Mouse (Mus musculus): ENCODE data around the gene Acaa1b. TPM values are rescaled to one million over a fixed set of nuclear protein-coding genes. Genes with fewer than 3 reads are reported as not detected.

The Acaa1b gene
- polyA plus RNA-seq, 1 experiment from 2014 or later: 27.6 TPM

- no peak overlapping the region for H3K9ac ChIP-seq (ENCODE audit: low read depth, low read length)
- no peak for ATAC-seq (ENCODE audit: low read depth)
- WGBS (ENCODE audit: insufficient replicate concordance): 71% methylated on average over 11 of the region's 11 CpGs
Measured at GRCm38 (mm10) chr9:119179292-119179691, 22.4 kb upstream of the Acaa1b start.

GRCm38 (mm10) chr9:119167608-119168007 is 10.7 kb upstream of the Acaa1b start:
- Histone ChIP-seq H3K27ac (ENCODE audit: low read length) (no peak overlapping the region), H3K27me3 (ENCODE audit: control insufficient read depth, insufficient read depth, low read depth, low read length) (no peaks in the 10 kb centered on the region), H3K9me3 (replicated peaks; ENCODE audit: control insufficient read depth, low read length) (no peaks in the 10 kb centered on the region), H3K4me2 (ENCODE audit: low read depth, low read length) (no peak overlapping the region), H3K36me3 (ENCODE audit: control insufficient read depth, insufficient read depth) (no peaks in the 10 kb centered on the region), H3K4me1 (ENCODE audit: control insufficient read depth, low read depth, low read length) (no peaks in the 10 kb centered on the region; the same call in 1 of the 2 replicates), H3K9ac (ENCODE audit: low read depth, low read length) (no peak overlapping the region), H3K4me3 (ENCODE audit: low read depth, low read length) (no peak overlapping the region)
- no peak for ATAC-seq (ENCODE audit: low read depth)
- 79% methylated on average over 2 of the region's 2 CpGs for WGBS (ENCODE audit: insufficient replicate concordance)

More at GRCm38 (mm10) chr9:119179292-119179691, 22.4 kb upstream of the Acaa1b start:
- Histone ChIP-seq H3K27ac (ENCODE audit: low read length) (no peak overlapping the region), H3K36me3 (ENCODE audit: control insufficient read depth, insufficient read depth) (no peaks in the 10 kb centered on the region), H3K4me3 (ENCODE audit: low read depth, low read length) (no peak overlapping the region), H3K4me2 (ENCODE audit: low read depth, low read length) (no peak overlapping the region), H3K9me3 (replicated peaks; ENCODE audit: control insufficient read depth, low read length) (no peaks in the 10 kb centered on the region), H3K4me1 (ENCODE audit: control insufficient read depth, low read depth, low read length) (no peaks in the 10 kb centered on the region), H3K27me3 (ENCODE audit: control insufficient read depth, insufficient read depth, low read depth, low read length) (no peaks in the 10 kb centered on the region)

GRCm38 (mm10) chr9:119165548-119165947 is 8.7 kb upstream of the Acaa1b start:
- Histone ChIP-seq H3K36me3 (ENCODE audit: control insufficient read depth, insufficient read depth) (no peaks in the 10 kb centered on the region), H3K27ac (ENCODE audit: low read length) (peak overlapping the region; percentile 79), H3K9me3 (replicated peaks; ENCODE audit: control insufficient read depth, low read length) (no peaks in the 10 kb centered on the region), H3K27me3 (ENCODE audit: control insufficient read depth, insufficient read depth, low read depth, low read length) (no peaks in the 10 kb centered on the region), H3K4me2 (ENCODE audit: low read depth, low read length) (no peak overlapping the region), H3K9ac (ENCODE audit: low read depth, low read length) (no peak overlapping the region), H3K4me3 (ENCODE audit: low read depth, low read length) (no peak overlapping the region), H3K4me1 (ENCODE audit: control insufficient read depth, low read depth, low read length) (no peaks in the 10 kb centered on the region; the same call in 1 of the 2 replicates)
- 59% methylated on average over 6 of the region's 6 CpGs for WGBS (ENCODE audit: insufficient replicate concordance)
- peak; percentile 50 for ATAC-seq (ENCODE audit: low read depth)

- ATAC-seq (ENCODE audit: low read depth): peak; percentile 85
- Histone ChIP-seq H3K36me3 (ENCODE audit: control insufficient read depth, insufficient read depth) (no peaks in the 10 kb centered on the region), H3K27ac (ENCODE audit: low read length) (peak overlapping the region; percentile 79), H3K4me3 (ENCODE audit: low read depth, low read length) (no peak overlapping the region), H3K4me1 (ENCODE audit: control insufficient read depth, low read depth, low read length) (no peaks in the 10 kb centered on the region; the same call in 1 of the 2 replicates), H3K27me3 (ENCODE audit: control insufficient read depth, insufficient read depth, low read depth, low read length) (no peaks in the 10 kb centered on the region), H3K9ac (ENCODE audit: low read depth, low read length) (no peak overlapping the region), H3K9me3 (replicated peaks; ENCODE audit: control insufficient read depth, low read length) (no peaks in the 10 kb centered on the region), H3K4me2 (ENCODE audit: low read depth, low read length) (no peak overlapping the region)
- 56% methylated on average over 7 of the region's 7 CpGs for WGBS (ENCODE audit: insufficient replicate concordance)
Measured at GRCm38 (mm10) chr9:119164743-119165142, 7.8 kb upstream of the Acaa1b start.

GRCm38 (mm10) chr9:119160689-119161088 is 3.8 kb upstream of the Acaa1b start:
- no peaks in the 10 kb centered on the region for H3K9me3 ChIP-seq (replicated peaks; ENCODE audit: control insufficient read depth, low read length)
- peak overlapping the region; percentile 67 for H3K27ac ChIP-seq (ENCODE audit: low read length)
- H3K4me2 ChIP-seq (ENCODE audit: low read depth, low read length): no peak overlapping the region
- WGBS (ENCODE audit: insufficient replicate concordance): 64% methylated on average over 3 of the region's 3 CpGs
- H3K4me1 ChIP-seq (ENCODE audit: control insufficient read depth, low read depth, low read length): no peaks in the 10 kb centered on the region; the same call in 1 of the 2 replicates
- ATAC-seq (ENCODE audit: low read depth): peak; percentile 33; the same call in 1 of the 2 replicates
- H3K36me3 ChIP-seq (ENCODE audit: control insufficient read depth, insufficient read depth): no peaks in the 10 kb centered on the region
- H3K9ac ChIP-seq (ENCODE audit: low read depth, low read length): no peak overlapping the region
- H3K27me3 ChIP-seq (ENCODE audit: control insufficient read depth, insufficient read depth, low read depth, low read length): peaks cover 10% of the 10 kb centered on the region
- H3K4me3 ChIP-seq (ENCODE audit: low read depth, low read length): no peak overlapping the region

- no peak for ATAC-seq (ENCODE audit: low read depth)
- no peak within 1 kb of the TSS for H3K9ac ChIP-seq (ENCODE audit: low read depth, low read length)
- H3K4me2 ChIP-seq (ENCODE audit: low read depth, low read length): no peak within 1 kb of the TSS
- H3K4me3 ChIP-seq (ENCODE audit: low read depth, low read length): no peak within 1 kb of the TSS
- no peak within 1 kb of the TSS for H3K27ac ChIP-seq (ENCODE audit: low read length)
- 33% methylated on average over 4 of the region's 4 CpGs for WGBS (ENCODE audit: insufficient replicate concordance)
- H3K4me1 ChIP-seq (ENCODE audit: control insufficient read depth, low read depth, low read length): no peaks in the 10 kb centered on the region; the same call in 1 of the 2 replicates
- no peaks in the 10 kb centered on the region for H3K9me3 ChIP-seq (replicated peaks; ENCODE audit: control insufficient read depth, low read length)
- H3K27me3 ChIP-seq (ENCODE audit: control insufficient read depth, insufficient read depth, low read depth, low read length): peaks cover 10% of the 10 kb centered on the region
- H3K36me3 ChIP-seq (ENCODE audit: control insufficient read depth, insufficient read depth): no peaks in the 10 kb centered on the region
Measured at GRCm38 (mm10) chr9:119158861-119159260, 2.0 kb upstream of the Acaa1b start, which contains the start of gene Gm47289. TSS of gene Gm47289 (plus strand) at chr9:119159161.

- Histone ChIP-seq H3K27me3 (ENCODE audit: control insufficient read depth, insufficient read depth, low read depth, low read length) (peaks cover 10% of the 10 kb centered on the region), H3K36me3 (ENCODE audit: control insufficient read depth, insufficient read depth) (no peaks in the 10 kb centered on the region), H3K9ac (ENCODE audit: low read depth, low read length) (no peak overlapping the region), H3K4me3 (ENCODE audit: low read depth, low read length) (peak overlapping the region; percentile 52), H3K4me1 (ENCODE audit: control insufficient read depth, low read depth, low read length) (no peaks in the 10 kb centered on the region; the same call in 1 of the 2 replicates), H3K4me2 (ENCODE audit: low read depth, low read length) (peak overlapping the region; percentile 50), H3K9me3 (replicated peaks; ENCODE audit: control insufficient read depth, low read length) (no peaks in the 10 kb centered on the region), H3K27ac (ENCODE audit: low read length) (no peak overlapping the region)
- WGBS (ENCODE audit: insufficient replicate concordance): 33% methylated on average over 7 of the region's 7 CpGs
- no peak for ATAC-seq (ENCODE audit: low read depth)
Measured at GRCm38 (mm10) chr9:119155826-119156225, 1.1 kb downstream of the Acaa1b start.

- H3K4me3 ChIP-seq (ENCODE audit: low read depth, low read length): 0 out of 2 replicates have a peak overlapping the region, but pooled peaks have one; percentile 52
- 50% methylated on average over 8 of the region's 8 CpGs for WGBS (ENCODE audit: insufficient replicate concordance)
- ATAC-seq (ENCODE audit: low read depth): no peak
- H3K27ac ChIP-seq (ENCODE audit: low read length): no peak overlapping the region
- no peaks in the 10 kb centered on the region; the same call in 1 of the 2 replicates for H3K4me1 ChIP-seq (ENCODE audit: control insufficient read depth, low read depth, low read length)
- peaks cover 10% of the 10 kb centered on the region for H3K27me3 ChIP-seq (ENCODE audit: control insufficient read depth, insufficient read depth, low read depth, low read length)
- H3K36me3 ChIP-seq (ENCODE audit: control insufficient read depth, insufficient read depth): no peaks in the 10 kb centered on the region
- peak overlapping the region; percentile 50; the same call in 1 of the 2 replicates for H3K4me2 ChIP-seq (ENCODE audit: low read depth, low read length)
- no peak overlapping the region for H3K9ac ChIP-seq (ENCODE audit: low read depth, low read length)
- no peaks in the 10 kb centered on the region for H3K9me3 ChIP-seq (replicated peaks; ENCODE audit: control insufficient read depth, low read length)
Measured at GRCm38 (mm10) chr9:119155416-119155815, 1.5 kb downstream of the Acaa1b start.

GRCm38 (mm10) chr9:119151751-119152150 is 5.1 kb downstream of the Acaa1b start:
- WGBS (ENCODE audit: insufficient replicate concordance): 85% methylated on average over 2 of the region's 2 CpGs
- H3K4me3 ChIP-seq (ENCODE audit: low read depth, low read length): no peak overlapping the region
- H3K27ac ChIP-seq (ENCODE audit: low read length): no peak overlapping the region
- no peaks in the 10 kb centered on the region for H3K9me3 ChIP-seq (replicated peaks; ENCODE audit: control insufficient read depth, low read length)
- no peak overlapping the region for H3K9ac ChIP-seq (ENCODE audit: low read depth, low read length)
- no peaks in the 10 kb centered on the region for H3K36me3 ChIP-seq (ENCODE audit: control insufficient read depth, insufficient read depth)
- no peaks in the 10 kb centered on the region for H3K4me1 ChIP-seq (ENCODE audit: control insufficient read depth, low read depth, low read length)
- no peak for ATAC-seq (ENCODE audit: low read depth)
- H3K27me3 ChIP-seq (ENCODE audit: control insufficient read depth, insufficient read depth, low read depth, low read length): peaks cover 8% of the 10 kb centered on the region
- no peak overlapping the region for H3K4me2 ChIP-seq (ENCODE audit: low read depth, low read length)
